ENCODE assay signal across 34 mouse cellular contexts in the genomic region with DNA sequence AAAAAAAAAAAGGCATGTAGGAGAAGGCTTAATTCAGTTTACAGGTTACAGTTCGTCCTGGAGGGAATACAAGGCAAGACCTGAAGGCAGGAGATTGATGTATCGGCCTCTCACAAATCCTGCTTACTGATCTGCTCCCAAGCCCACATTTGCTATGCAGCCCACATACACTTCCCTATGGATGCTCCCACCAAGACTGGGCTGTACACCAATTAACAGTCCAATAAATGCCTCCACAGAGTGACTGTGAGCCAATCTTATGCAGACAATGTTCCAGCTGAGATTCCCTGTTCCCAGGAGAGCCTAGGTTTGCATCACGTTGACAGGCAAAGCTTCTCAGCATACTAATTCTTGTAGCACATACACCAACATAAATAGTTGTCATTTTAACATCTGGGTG.
DNase-seq lines count a peak whose midpoint lies in the region; ATAC-seq and TF ChIP-seq lines count a peak whose summit lies in the region.
"Had no signal": no experiment of that assay in that cellular context is flagged by ENCODE, and none has a peak within 500 bp of the region (broad histone marks: within the 10 kb centered on the region; RNA-seq: fewer than 3 reads in every experiment).

No protein-coding gene starts in this region.

- no peak overlapping the region for H3K9ac ChIP-seq in hindbrain, embryonic 11.5 days (ENCODE audit: low read depth, low read length)
- no peak overlapping the region for H3K9ac ChIP-seq in hindbrain, embryonic 13.5 days
- H3K9ac ChIP-seq in midbrain, embryonic 12.5 days (replicated peaks), result no peak overlapping the region
- no peak overlapping the region for H3K9ac ChIP-seq in midbrain, postnatal 0 days (replicated peaks; ENCODE audit: low read length, poor library complexity, severe bottlenecking)
- H3K9ac ChIP-seq: embryonic facial prominence, embryonic 12.5 days; liver, embryonic 12.5 days; liver, postnatal 0 days had no signal

- TF ChIP-seq CTCF in midbrain, postnatal 0 days (IDR thresholded peaks at IDR 0.05), result no peak

- no peak overlapping the region for H3K4me2 ChIP-seq in hindbrain, embryonic 11.5 days (replicated peaks; ENCODE audit: low read depth, low read length)
- no peak overlapping the region for H3K4me2 ChIP-seq in hindbrain, embryonic 13.5 days
- H3K4me2 ChIP-seq in midbrain, embryonic 12.5 days (replicated peaks), result no peak overlapping the region
- H3K4me2 ChIP-seq in midbrain, postnatal 0 days (ENCODE audit: low read depth, low read length, poor library complexity, severe bottlenecking), result no peak overlapping the region
- H3K4me2 ChIP-seq: embryonic facial prominence, embryonic 12.5 days; heart, embryonic 11.5 days; liver, embryonic 12.5 days had no signal

- no peak overlapping the region for H3K27ac ChIP-seq in hindbrain, embryonic 11.5 days (ENCODE audit: low read depth, low read length)
- no peak overlapping the region for H3K27ac ChIP-seq in hindbrain, embryonic 10.5 days
- 0 out of 2 replicates have a peak overlapping the region, but pooled peaks have one; percentile 40 for H3K27ac ChIP-seq in hindbrain, embryonic 13.5 days
- no peak overlapping the region for H3K27ac ChIP-seq in midbrain, embryonic 12.5 days (replicated peaks)
- no peak overlapping the region for H3K27ac ChIP-seq in midbrain, postnatal 0 days (ENCODE audit: low read depth, low read length)
- H3K27ac ChIP-seq: embryonic facial prominence, embryonic 12.5 days; kidney, postnatal 0 days; liver, embryonic 12.5 days; stomach, postnatal 0 days had no signal

- peak; percentile 19 for DNase-seq in hindbrain, embryonic 11.5 days (ENCODE audit: low spot score)
- DNase-seq in hindbrain, embryonic 10.5 days (ENCODE audit: low spot score), result no peak
- peak; percentile 3 for DNase-seq in midbrain, postnatal 0 days (ENCODE audit: low spot score)
- DNase-seq in T-cell, adult 2 months (ENCODE audit: low spot score), result no peak
- no peak for DNase-seq in testis, postnatal 14 days (ENCODE audit: low spot score)
- DNase-seq in kidney, adult 18-20 months, result no peak
- DNase-seq: adrenal gland, adult 8-10 months; cerebellum, adult 11 months; cerebellum, adult 9-10 months; embryo, embryonic 11 days; gastrocnemius, postnatal 25 days; heart, adult 11 months; heart, postnatal 36 days; kidney, adult 11 months; kidney, postnatal 4 days; layer of hippocampus, postnatal 36 days; left cerebral cortex, postnatal 4 days; liver, postnatal 0 days; lung, postnatal 4 days; right cerebral cortex, postnatal 4 days; thymus, postnatal 4 days had no signal

- no peaks in the 10 kb centered on the region for H3K9me3 ChIP-seq in hindbrain, embryonic 11.5 days (ENCODE audit: control insufficient read depth, low read length)
- H3K9me3 ChIP-seq in hindbrain, embryonic 10.5 days, result no peaks in the 10 kb centered on the region
- no peaks in the 10 kb centered on the region for H3K9me3 ChIP-seq in hindbrain, embryonic 13.5 days
- H3K9me3 ChIP-seq in midbrain, embryonic 12.5 days, result no peaks in the 10 kb centered on the region
- no peaks in the 10 kb centered on the region for H3K9me3 ChIP-seq in midbrain, postnatal 0 days (ENCODE audit: low read length)
- H3K9me3 ChIP-seq: embryonic facial prominence, embryonic 12.5 days; liver, embryonic 12.5 days; megakaryocyte, embryonic 14.5 days had no signal

- H3K4me3 ChIP-seq in hindbrain, embryonic 11.5 days (ENCODE audit: low read depth, low read length), result no peak overlapping the region
- H3K4me3 ChIP-seq in hindbrain, embryonic 10.5 days, result no peak overlapping the region
- H3K4me3 ChIP-seq in hindbrain, embryonic 13.5 days, result no peak overlapping the region
- H3K4me3 ChIP-seq in midbrain, embryonic 12.5 days, result no peak overlapping the region
- H3K4me3 ChIP-seq in midbrain, postnatal 0 days (ENCODE audit: low read depth, low read length), result no peak overlapping the region
- H3K4me3 ChIP-seq: embryonic facial prominence, embryonic 12.5 days; liver, embryonic 12.5 days; megakaryocyte, embryonic 14.5 days; myocyte had no signal

- no peaks in the 10 kb centered on the region for H3K27me3 ChIP-seq in hindbrain, embryonic 11.5 days (ENCODE audit: control insufficient read depth, insufficient read depth, low read length)
- no peaks in the 10 kb centered on the region for H3K27me3 ChIP-seq in hindbrain, embryonic 10.5 days (ENCODE audit: insufficient read depth, poor library complexity, severe bottlenecking)
- H3K27me3 ChIP-seq in hindbrain, embryonic 13.5 days, result no peaks in the 10 kb centered on the region
- no peaks in the 10 kb centered on the region for H3K27me3 ChIP-seq in midbrain, embryonic 12.5 days
- no peaks in the 10 kb centered on the region for H3K27me3 ChIP-seq in midbrain, postnatal 0 days (ENCODE audit: insufficient read depth, low read length)
- H3K27me3 ChIP-seq: CH12.LX; embryonic facial prominence, embryonic 12.5 days; liver, embryonic 12.5 days; megakaryocyte, embryonic 14.5 days had no signal

- H3K4me1 ChIP-seq in hindbrain, embryonic 11.5 days (replicated peaks; ENCODE audit: control insufficient read depth, insufficient read depth, low read length), result no peaks in the 10 kb centered on the region
- no peaks in the 10 kb centered on the region for H3K4me1 ChIP-seq in hindbrain, embryonic 10.5 days (replicated peaks)
- 0 out of 2 replicates have a peak, but pooled peaks cover 3% of the 10 kb centered on the region for H3K4me1 ChIP-seq in hindbrain, embryonic 13.5 days (replicated peaks)
- H3K4me1 ChIP-seq in midbrain, embryonic 12.5 days, result no peaks in the 10 kb centered on the region
- H3K4me1 ChIP-seq in midbrain, postnatal 0 days (ENCODE audit: insufficient read depth, low read length), result no peaks in the 10 kb centered on the region
- H3K4me1 ChIP-seq: embryonic facial prominence, embryonic 12.5 days; liver, embryonic 12.5 days; megakaryocyte, embryonic 14.5 days had no signal

- 74% methylated on average over 3 of the region's 3 CpGs for WGBS in hindbrain, embryonic 11.5 days
- WGBS in hindbrain, embryonic 10.5 days, result 77% methylated on average over 3 of the region's 3 CpGs
- WGBS in hindbrain, embryonic 13.5 days, result 48% methylated on average over 3 of the region's 3 CpGs
- 65% methylated on average over 3 of the region's 3 CpGs for WGBS in midbrain, embryonic 12.5 days
- WGBS in midbrain, postnatal 0 days, result 45% methylated on average over 3 of the region's 3 CpGs

- H3K36me3 ChIP-seq in hindbrain, embryonic 11.5 days (ENCODE audit: control insufficient read depth, insufficient read depth, low read length), result no peaks in the 10 kb centered on the region
- H3K36me3 ChIP-seq in hindbrain, embryonic 10.5 days, result no peaks in the 10 kb centered on the region
- H3K36me3 ChIP-seq in hindbrain, embryonic 13.5 days, result no peaks in the 10 kb centered on the region
- no peaks in the 10 kb centered on the region for H3K36me3 ChIP-seq in midbrain, embryonic 12.5 days
- no peaks in the 10 kb centered on the region for H3K36me3 ChIP-seq in midbrain, postnatal 0 days (ENCODE audit: insufficient read depth, low read length)
- H3K36me3 ChIP-seq: embryonic facial prominence, embryonic 12.5 days; liver, embryonic 12.5 days had no signal

- ATAC-seq in hindbrain, embryonic 11.5 days (ENCODE audit: low FRiP score), result peak; percentile 85
- peak; percentile 65; the same call in 1 of the 2 replicates for ATAC-seq in hindbrain, embryonic 13.5 days (ENCODE audit: low FRiP score)
- ATAC-seq in midbrain, embryonic 12.5 days (ENCODE audit: low FRiP score, low read depth), result peak; percentile 80
- ATAC-seq in midbrain, postnatal 0 days (ENCODE audit: low FRiP score), result no peak
- ATAC-seq: forebrain, embryonic 14.5 days; inflammation-experienced regulatory T-cells, adult 6 months; liver, embryonic 12.5 days; liver, postnatal 0 days; lung, postnatal 0 days had no signal

Comparison
In these comparisons a context has a peak if more than half of its experiments do, and no peak if none do; other contexts are left out.
1. DNase-seq: peak in hindbrain, embryonic 11.5 days (single experiment) and midbrain, postnatal 0 days (single experiment); none in hindbrain, embryonic 10.5 days (single experiment), T-cell, adult 2 months (single experiment), testis, postnatal 14 days (single experiment) and kidney, adult 18-20 months (single experiment).